In the genomic region with DNA sequence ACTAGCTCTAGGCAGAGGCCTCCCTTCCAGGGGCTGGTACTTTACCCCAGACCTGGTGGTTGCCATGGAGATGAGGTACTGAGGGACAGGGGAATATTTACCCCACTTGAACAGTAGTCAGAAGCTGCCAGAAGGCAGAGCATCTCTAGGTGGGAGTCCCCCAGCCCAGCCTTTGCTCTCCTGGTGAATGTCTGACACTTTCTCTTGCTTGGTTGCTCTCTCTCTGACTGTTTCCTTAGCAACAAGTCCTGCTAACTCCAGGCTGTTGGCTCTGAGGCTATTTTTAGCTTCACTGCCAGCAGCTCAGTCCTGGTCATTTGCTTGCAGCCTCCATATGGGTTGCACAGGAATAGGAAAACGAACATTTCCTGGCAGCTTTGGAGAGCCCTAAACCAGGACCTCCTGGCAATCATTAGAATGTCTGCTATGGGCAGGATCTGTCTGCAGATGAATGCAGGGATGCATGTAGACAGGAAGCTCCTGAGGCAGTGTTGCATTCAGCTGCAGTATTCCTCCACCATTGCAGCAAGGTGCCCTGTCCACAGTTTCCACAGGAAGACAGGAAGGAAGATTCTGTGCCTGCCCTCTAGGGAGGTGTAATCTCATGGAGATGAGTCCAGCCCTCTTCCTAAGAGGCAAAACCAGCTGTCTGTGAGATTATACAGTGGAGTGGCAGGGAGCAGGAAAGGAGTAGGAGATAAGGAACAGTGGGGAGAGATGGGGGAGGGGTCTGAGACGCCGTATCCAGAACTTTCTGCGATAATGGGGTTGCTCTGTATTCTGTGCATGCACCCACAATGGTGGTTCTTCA, we compare ENCODE assay signal across 9 mouse cellular contexts.
DNase-seq lines count a peak whose midpoint lies in the region; ATAC-seq and TF ChIP-seq lines count a peak whose summit lies in the region.
"Had no signal": no experiment of that assay in that cellular context is flagged by ENCODE, and none has a peak within 500 bp of the region (broad histone marks: within the 10 kb centered on the region; RNA-seq: fewer than 3 reads in every experiment).

No protein-coding gene starts in this region.

- no peak for DNase-seq in gastrocnemius, adult 2 months
- no peak for DNase-seq in gastrocnemius, postnatal 10 days
- peak; percentile 68 for DNase-seq in hindbrain, embryonic 14.5 days (ENCODE audit: low spot score)
- peak; percentile 35 to 47 for DNase-seq in layer of hippocampus, postnatal 25 days (ENCODE audit: extremely low spot score in 1 of 2, low spot score in 1 of 2)
- peak; percentile 66 for DNase-seq in midbrain, embryonic 10.5 days (ENCODE audit: low spot score)
- peak; percentile 70 for DNase-seq in yolk sac, embryonic 10.5 days (ENCODE audit: low spot score)
- DNase-seq in adrenal gland, adult 2 months = no peak

- no peak overlapping the region for H3K9ac ChIP-seq in embryonic facial prominence, embryonic 15.5 days
- no peak overlapping the region; the same call in 1 of the 2 replicates for H3K9ac ChIP-seq in hindbrain, embryonic 14.5 days

- H3K4me1 ChIP-seq in embryonic facial prominence, embryonic 15.5 days = peaks cover 78% of the 10 kb centered on the region
- peaks cover 72% of the 10 kb centered on the region for H3K4me1 ChIP-seq in hindbrain, embryonic 14.5 days (replicated peaks; ENCODE audit: control insufficient read depth, insufficient read depth, low read length)
- peaks cover 90% of the 10 kb centered on the region for H3K4me1 ChIP-seq in midbrain, embryonic 10.5 days

- H3K4me2 ChIP-seq in embryonic facial prominence, embryonic 15.5 days (replicated peaks) = peak overlapping the region; percentile 2; the same call in 1 of the 2 replicates
- peak overlapping the region; percentile 37 for H3K4me2 ChIP-seq in hindbrain, embryonic 14.5 days (replicated peaks)

- peak overlapping the region; percentile 40; the same call in 1 of the 2 replicates for H3K27ac ChIP-seq in gastrocnemius, adult 2 months
- H3K27ac ChIP-seq in embryonic facial prominence, embryonic 15.5 days (replicated peaks) = peak overlapping the region; percentile 63
- H3K27ac ChIP-seq in hindbrain, embryonic 14.5 days = peak overlapping the region; percentile 91
- H3K27ac ChIP-seq in midbrain, embryonic 10.5 days (replicated peaks) = peak overlapping the region; percentile 78

- no peak overlapping the region for H3K4me3 ChIP-seq in gastrocnemius, adult 2 months
- no peak overlapping the region for H3K4me3 ChIP-seq in embryonic facial prominence, embryonic 15.5 days (replicated peaks)
- no peak overlapping the region for H3K4me3 ChIP-seq in hindbrain, embryonic 14.5 days (replicated peaks; ENCODE audit: low read length)
- H3K4me3 ChIP-seq in midbrain, embryonic 10.5 days = peak overlapping the region; percentile 18; the same call in 1 of the 2 replicates
- H3K4me3 ChIP-seq: erythroblast, embryonic 14.5 days had no signal

- no peaks in the 10 kb centered on the region for H3K27me3 ChIP-seq in embryonic facial prominence, embryonic 15.5 days
- H3K27me3 ChIP-seq in hindbrain, embryonic 14.5 days (ENCODE audit: control insufficient read depth, insufficient read depth, low read length) = no peaks in the 10 kb centered on the region
- H3K27me3 ChIP-seq in midbrain, embryonic 10.5 days (ENCODE audit: low read depth, poor library complexity, severe bottlenecking) = peaks cover 44% of the 10 kb centered on the region

- ATAC-seq in embryonic facial prominence, embryonic 15.5 days (ENCODE audit: insufficient number of reproducible peaks, low FRiP score, low TSS enrichment, low read depth) = no peak; the same call in 1 of the 2 replicates
- peak; percentile 75 for ATAC-seq in hindbrain, embryonic 14.5 days (ENCODE audit: low FRiP score)

- intact Hi-C loops in gastrocnemius, adult 2 months (cut with DNase I) = no loop called here

- TF ChIP-seq CTCF in gastrocnemius, adult 2 months (IDR thresholded peaks at IDR 0.05) = no peak

- peaks cover 27% of the 10 kb centered on the region for H3K36me3 ChIP-seq in embryonic facial prominence, embryonic 15.5 days
- H3K36me3 ChIP-seq in hindbrain, embryonic 14.5 days (replicated peaks; ENCODE audit: control insufficient read depth, insufficient read depth) = peaks cover 11% of the 10 kb centered on the region; the same call in 1 of the 2 replicates
- no peaks in the 10 kb centered on the region for H3K36me3 ChIP-seq in midbrain, embryonic 10.5 days

- 47% methylated on average over 4 of the region's 4 CpGs for WGBS in embryonic facial prominence, embryonic 15.5 days
- 16% methylated on average over 4 of the region's 4 CpGs for WGBS in hindbrain, embryonic 14.5 days
- WGBS in midbrain, embryonic 10.5 days = 42% methylated on average over 4 of the region's 4 CpGs

- H3K9me3 ChIP-seq in embryonic facial prominence, embryonic 15.5 days (replicated peaks) = no peaks in the 10 kb centered on the region
- no peaks in the 10 kb centered on the region for H3K9me3 ChIP-seq in hindbrain, embryonic 14.5 days (ENCODE audit: control insufficient read depth, low read length)
- no peaks in the 10 kb centered on the region for H3K9me3 ChIP-seq in midbrain, embryonic 10.5 days (replicated peaks)

Comparison
In these comparisons a context has a peak if more than half of its experiments do, and no peak if none do; other contexts are left out.
1. DNase-seq: peak in hindbrain, embryonic 14.5 days (single experiment), layer of hippocampus, postnatal 25 days (2 of 2), midbrain, embryonic 10.5 days (single experiment) and yolk sac, embryonic 10.5 days (single experiment); none in gastrocnemius, adult 2 months (single experiment), gastrocnemius, postnatal 10 days (single experiment) and adrenal gland, adult 2 months (single experiment).
2. H3K27ac ChIP-seq: peak in every context shown above with its lines; median percentile 91 in hindbrain, embryonic 14.5 days; 78 in midbrain, embryonic 10.5 days; 63 in embryonic facial prominence, embryonic 15.5 days; 40 in gastrocnemius, adult 2 months.